Mouse (Mus musculus) megakaryocyte-erythroid progenitor cell, adult 5 weeks (primary cell): ENCODE data around the gene Sox12. TPM values are rescaled to one million over a fixed set of nuclear protein-coding genes. Genes with fewer than 3 reads are reported as not detected.

Source experiments
- polyA plus RNA-seq: library from polyadenylated mRNA; stranded (reverse); fragments of >175 nt; gene quantifications from 2 replicates; pipeline ENCODE4 v1.2.3, GENCODE M21; 2012

Gene Sox12
- 40.4 and 58.1 TPM in 2 replicates for polyA plus RNA-seq

GRCm38 (mm10) chr2:152397680-152398435, at the start of gene Sox12:
Gene Sox12, minus strand, starts transcription at chr2:152398063.

GRCm38 (mm10) chr2:152415287-152415686, 17.4 kb upstream of the Sox12 start, which contains the start of gene 6820408C15Rik:
Gene 6820408C15Rik, plus strand, starts transcription at chr2:152415587.

DNA sequence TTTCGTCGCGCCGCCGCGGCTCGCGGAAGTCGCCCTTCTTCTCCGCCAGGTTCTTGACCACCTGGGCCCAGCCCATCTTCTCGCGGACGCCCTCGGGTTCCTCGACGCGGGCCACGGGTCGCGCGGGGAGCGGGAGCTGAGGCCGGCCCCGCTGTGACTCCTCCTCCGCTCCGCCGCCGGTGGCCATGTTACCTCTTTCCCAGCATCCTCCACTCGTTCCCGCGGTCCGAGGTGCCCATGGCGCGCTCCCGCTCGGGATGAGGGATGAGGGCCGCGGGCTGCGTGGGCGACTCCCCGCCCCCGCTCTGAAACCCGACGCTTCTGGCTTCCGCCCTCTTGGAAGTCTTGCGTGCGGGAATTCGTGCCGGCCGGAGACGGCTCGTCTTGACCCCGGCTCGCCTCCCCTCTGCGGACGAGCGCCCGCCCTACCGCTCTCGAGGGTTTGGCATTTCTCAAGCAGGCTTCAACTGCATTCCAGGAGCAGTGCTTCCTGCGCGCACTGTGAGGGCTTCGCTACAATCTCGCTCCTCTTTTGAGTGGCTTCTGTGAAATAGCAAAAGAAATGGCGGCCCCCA, 16.8 kb upstream of the Sox12 start, which contains the start of gene Zcchc3:
TSS of gene Zcchc3 (minus strand) at position 437 of the 575 bp plus-strand sequence.

DNA sequence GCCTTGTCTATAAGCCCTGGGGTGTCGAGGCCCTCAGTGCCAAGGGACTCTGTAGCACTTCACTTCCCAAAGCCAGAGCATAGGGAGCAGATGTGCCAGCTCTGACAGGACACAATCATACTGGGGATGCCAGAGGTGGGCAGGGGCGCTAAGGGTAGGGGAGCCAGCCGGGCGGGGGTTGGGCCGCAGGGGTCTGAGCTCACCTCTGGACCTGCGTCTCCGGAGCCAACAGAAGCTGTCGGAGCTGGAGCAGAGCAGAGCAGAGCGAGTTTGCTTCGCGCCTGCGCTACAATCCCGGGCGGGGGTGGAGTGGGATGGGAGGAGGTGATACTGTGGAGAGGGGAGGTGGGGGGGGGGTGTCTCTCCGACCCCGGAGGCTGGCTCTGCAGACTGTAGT, 21.5 kb downstream of the Sox12 start, which contains the start of gene Nrsn2:
TSS of gene Nrsn2 (minus strand) at position 294 of the 397 bp plus-strand sequence.

Other genes with a start within 250 kb of the Sox12 start
- 9.7 and 9.8 TPM in 2 replicates for gene Csnk2a1, start 171.2 kb downstream of the Sox12 start, polyA plus RNA-seq
- gene Tbc1d20, start 104.2 kb downstream of the Sox12 start, polyA plus RNA-seq = 10.6 and 17.0 TPM in 2 replicates
- 217 and 239 TPM in 2 replicates for gene Rbck1, start 65.4 kb downstream of the Sox12 start, polyA plus RNA-seq
- 1.9 and 4.1 TPM in 2 replicates for gene Trib3, start 54.0 kb downstream of the Sox12 start, polyA plus RNA-seq
- gene Nrsn2, start 21.4 kb downstream of the Sox12 start, polyA plus RNA-seq = not detected in 2 replicates
- gene Zcchc3, start 17.0 kb upstream of the Sox12 start, polyA plus RNA-seq = 3.9 and 4.9 TPM in 2 replicates
- gene 6820408C15Rik, start 17.5 kb upstream of the Sox12 start, polyA plus RNA-seq = not detected in 2 replicates
- gene Defb23, start 66.6 kb upstream of the Sox12 start, polyA plus RNA-seq = not detected in 2 replicates
- not detected in 2 replicates for gene Defb20, start 79.0 kb upstream of the Sox12 start, polyA plus RNA-seq
- not detected in 2 replicates for gene Defb22, start 92.1 kb upstream of the Sox12 start, polyA plus RNA-seq
- gene Defb26, start 113.6 kb upstream of the Sox12 start, polyA plus RNA-seq = not detected in 2 replicates
- not detected in 2 replicates for gene Defb28, start 120.2 kb upstream of the Sox12 start, polyA plus RNA-seq
- not detected in 2 replicates for gene Defb29, start 142.0 kb upstream of the Sox12 start, polyA plus RNA-seq
- gene Gm17416, start 171.3 kb upstream of the Sox12 start, polyA plus RNA-seq = not detected in 2 replicates
- gene Defb21, start 174.7 kb upstream of the Sox12 start, polyA plus RNA-seq = not detected in 2 replicates
- gene Defb19, start 182.2 kb upstream of the Sox12 start, polyA plus RNA-seq = not detected in 2 replicates
- not detected in 2 replicates for gene Defb45, start 201.3 kb upstream of the Sox12 start, polyA plus RNA-seq
- gene Defb36, start 206.3 kb upstream of the Sox12 start, polyA plus RNA-seq = not detected in 2 replicates
- not detected in 2 replicates for gene Defb25, start 225.0 kb upstream of the Sox12 start, polyA plus RNA-seq
- 0.46 TPM in 1 of 2 replicates, not detected in the other for gene Rem1, start 228.9 kb upstream of the Sox12 start, polyA plus RNA-seq